Mouse (Mus musculus): ENCODE data around the gene Eci2.

DNA sequence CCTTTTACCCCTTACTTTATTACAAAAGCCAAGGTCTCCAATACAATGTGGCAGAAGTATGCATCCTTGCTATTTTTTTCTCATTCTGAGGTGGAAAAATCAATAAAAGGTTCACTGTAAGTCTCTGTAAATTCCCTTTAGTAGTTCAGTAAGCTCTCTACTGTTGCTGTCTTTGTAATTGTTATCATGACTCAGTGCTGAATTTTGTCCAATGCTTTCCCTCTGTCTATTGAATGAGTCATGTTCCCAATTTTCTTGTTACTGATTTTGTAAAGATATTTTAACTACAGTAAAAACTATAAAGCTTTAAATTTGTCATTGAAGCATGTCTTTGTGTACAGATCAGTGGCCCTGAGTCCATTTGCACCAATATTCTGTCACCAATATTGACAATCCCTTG is 84.5 kb downstream of the Eci2 start:
- TF ChIP-seq RCOR1 (IDR thresholded peaks at IDR 0.05; ENCODE audit: low read depth, low read length) (no peak), USF1 (IDR thresholded peaks at IDR 0.05; ENCODE audit: low read depth, low read length) (no peak), CTCF (IDR thresholded peaks at IDR 0.05 in 2 of 3, conservative IDR thresholded peaks at IDR 0.05 in 1 of 3; ENCODE audit: control insufficient read depth in 1 of 3, insufficient read depth in 1 of 3, low read depth in 2 of 3, low read length in 3 of 3, poor library complexity in 1 of 3, severe bottlenecking in 1 of 3) (no peak), TBP (IDR thresholded peaks at IDR 0.05; ENCODE audit: low read depth, low read length) (no peak), MYC (IDR thresholded peaks at IDR 0.05; ENCODE audit: low read depth, low read length) (no peak), ZNF384 (IDR thresholded peaks at IDR 0.05; ENCODE audit: low read depth, low read length) (no peak), GATA1 (IDR thresholded peaks at IDR 0.05; ENCODE audit: low read depth, low read length) (no peak), POLR2A (IDR thresholded peaks at IDR 0.05; ENCODE audit: control insufficient read depth in 1 of 2, insufficient read depth in 1 of 2, low read depth in 1 of 2, low read length in 2 of 2, poor library complexity in 1 of 2) (no peak), CHD2 (IDR thresholded peaks at IDR 0.05; ENCODE audit: low read length) (no peak), EP300 (IDR thresholded peaks at IDR 0.05; ENCODE audit: low read depth in 1 of 2, low read length in 2 of 2) (no peak), POLR2AphosphoS2 (IDR thresholded peaks at IDR 0.05; ENCODE audit: low read length) (no peak)
